Mouse (Mus musculus) urinary bladder, adult 2 months (tissue): Measurements from ENCODE around the gene Nr1i2. TPM values are rescaled to one million over a fixed set of nuclear protein-coding genes. Genes with fewer than 3 reads are reported as not detected.
"Not testable (repeated sequence)": the region's sequence is repeated elsewhere in the genome, so short reads cannot be mapped to it uniquely, and the experiment has no call there.

Experiments used
- DNase-seq: peaks from one replicate; pipeline ENCODE4 v3.0.0; 2022; ENCODE audit warnings: low spot score
- polyA plus RNA-seq: library from polyadenylated mRNA; depleted of rRNA; stranded (reverse); fragments of >200 nt; gene quantifications from 2 replicates; pipeline ENCODE4 v1.2.3, GENCODE M21; 2012; rRNA removed

Gene Nr1i2
- polyA plus RNA-seq: 0.03 TPM in 1 of 2 replicates, not detected in the other

DNA sequence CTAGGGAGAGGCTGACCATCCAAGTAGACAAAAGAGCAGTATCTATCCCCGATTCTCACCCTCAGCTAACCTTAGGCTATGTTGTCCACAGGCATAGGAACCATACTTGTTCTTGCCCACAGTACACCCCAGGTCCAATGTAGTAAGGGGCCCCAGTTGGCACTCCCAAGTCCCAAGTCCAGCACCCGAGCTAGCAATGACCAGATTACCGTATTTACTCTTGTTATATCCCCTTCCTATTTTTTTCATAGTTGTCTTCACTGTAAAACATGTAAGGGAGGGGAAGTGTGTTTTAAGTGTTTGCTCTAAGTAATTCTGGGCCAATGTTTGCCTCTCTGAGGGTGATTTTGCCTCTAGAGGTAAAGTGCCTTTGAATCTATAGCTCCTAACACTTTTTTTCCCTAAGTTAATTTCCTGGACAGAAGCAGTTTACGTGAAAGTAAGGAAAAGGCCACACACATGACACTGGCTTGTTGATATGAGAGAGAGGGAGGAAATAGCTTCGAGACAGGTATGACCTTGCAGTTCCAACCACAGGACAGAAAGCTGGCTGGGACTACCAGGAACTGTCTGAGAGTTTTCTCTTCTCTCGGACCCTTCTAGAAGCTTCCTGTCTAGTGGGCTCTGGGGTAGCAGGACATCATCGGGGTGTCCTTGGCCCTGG lies at the start of gene Nr1i2:
Gene Nr1i2, minus strand, starts transcription at position 140 of the 664 bp plus-strand sequence.
- no peak for DNase-seq

DNA sequence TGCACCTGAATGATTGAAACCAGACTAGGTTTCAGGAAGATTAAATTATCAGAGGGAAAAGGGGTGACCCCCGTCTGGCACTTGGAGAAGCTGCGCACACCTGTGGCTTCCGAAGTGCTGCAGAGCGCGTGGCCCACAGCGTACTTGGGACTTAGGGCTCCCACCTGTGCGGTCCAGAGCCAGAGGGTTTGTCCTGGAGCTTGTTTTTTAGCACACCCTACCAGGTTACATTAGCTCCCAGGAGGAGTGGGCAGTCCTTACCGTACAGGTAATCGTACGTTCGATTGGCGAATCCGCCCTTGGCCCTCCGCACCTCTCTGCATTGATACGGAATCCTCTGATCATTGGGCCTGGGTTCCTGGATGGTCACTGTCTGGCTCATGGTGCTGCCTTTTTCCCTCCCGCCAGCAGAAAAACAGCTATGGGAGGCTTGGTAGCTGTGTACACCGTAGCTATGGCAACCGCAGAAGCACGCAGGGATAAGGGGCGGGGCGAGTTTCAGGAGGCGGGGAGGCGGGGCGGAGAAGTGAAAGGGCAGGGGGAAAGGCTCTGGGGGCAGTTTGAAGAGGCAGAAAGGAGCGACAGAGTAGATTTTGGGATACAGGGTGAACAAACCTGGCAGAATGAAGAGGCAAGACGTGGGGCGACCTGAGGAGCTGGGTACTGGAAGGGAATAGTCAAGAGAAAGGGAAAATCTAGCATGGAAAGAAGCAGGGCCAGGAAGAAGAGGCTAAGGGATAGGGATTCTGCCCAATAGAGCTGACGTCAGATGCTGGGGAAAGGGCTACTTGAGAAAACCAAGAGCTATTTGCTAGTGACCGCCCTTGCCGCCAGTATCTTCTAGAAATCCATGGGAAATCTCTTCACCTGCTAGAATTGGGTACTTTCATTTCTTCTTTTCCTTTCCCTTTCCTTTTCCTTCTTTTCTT lies 47.0 kb upstream of the Nr1i2 start, which contains the start of gene Maats1:
Gene Maats1, minus strand, starts transcription at position 748 of the 929 bp plus-strand sequence.
- no peak for DNase-seq

DNA sequence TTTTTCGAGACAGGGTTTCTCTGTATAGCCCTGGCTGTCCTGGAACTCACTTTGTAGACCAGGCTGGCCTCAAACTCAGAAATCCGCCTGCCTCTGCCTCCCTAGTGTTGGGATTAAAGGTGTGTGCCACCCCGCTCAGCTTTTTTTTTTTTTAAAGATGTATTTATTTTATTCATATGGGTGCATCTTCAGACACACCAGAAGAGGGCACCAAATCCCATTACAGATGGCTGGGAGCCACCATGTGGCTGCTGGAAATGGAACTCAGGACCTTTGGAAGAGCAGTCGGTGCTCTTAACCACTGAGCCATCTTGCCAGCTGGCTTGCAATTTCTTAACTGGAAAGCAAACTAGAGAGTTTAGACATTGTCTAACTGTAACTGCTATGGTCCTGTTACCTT lies 43.5 kb upstream of the Nr1i2 start:
- not testable (repeated sequence) for DNase-seq

DNA sequence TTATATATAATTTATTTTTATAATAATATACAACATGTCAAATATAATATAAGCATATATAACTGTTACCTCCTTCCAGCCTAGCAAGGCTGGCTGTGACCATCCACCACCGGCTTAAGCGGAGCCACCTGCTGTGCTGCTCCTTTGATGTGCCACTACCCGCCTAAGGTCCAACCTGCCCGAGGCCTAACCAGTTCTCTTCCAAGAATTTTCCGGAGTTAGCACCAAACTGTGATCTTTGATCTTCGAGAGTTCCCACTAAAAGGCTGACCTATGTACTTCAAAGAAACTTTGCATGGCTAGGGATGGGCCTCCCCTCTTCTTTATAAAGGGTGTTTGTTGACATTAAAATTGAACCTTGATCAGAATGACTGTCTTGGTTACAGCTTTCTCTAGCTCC lies 39.8 kb upstream of the Nr1i2 start:
- no peak for DNase-seq

DNA sequence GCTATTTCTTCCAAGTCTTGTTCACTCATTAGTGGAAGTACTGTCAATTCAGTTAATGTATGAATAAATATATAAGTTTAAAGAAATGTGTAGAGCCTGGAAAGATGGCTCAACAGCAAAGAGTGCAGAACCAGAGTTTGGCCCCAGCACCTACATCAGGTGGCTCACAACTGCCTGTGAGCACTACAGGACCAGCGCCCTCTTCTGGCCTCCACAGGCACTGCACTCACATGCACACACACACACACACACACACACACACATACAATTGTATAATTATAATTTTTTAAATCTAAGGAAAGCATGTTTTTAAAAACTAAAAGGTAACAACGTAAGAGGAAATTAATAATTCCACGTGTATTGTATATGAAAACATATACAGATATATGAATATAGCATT lies 34.7 kb upstream of the Nr1i2 start:
- no peak for DNase-seq

DNA sequence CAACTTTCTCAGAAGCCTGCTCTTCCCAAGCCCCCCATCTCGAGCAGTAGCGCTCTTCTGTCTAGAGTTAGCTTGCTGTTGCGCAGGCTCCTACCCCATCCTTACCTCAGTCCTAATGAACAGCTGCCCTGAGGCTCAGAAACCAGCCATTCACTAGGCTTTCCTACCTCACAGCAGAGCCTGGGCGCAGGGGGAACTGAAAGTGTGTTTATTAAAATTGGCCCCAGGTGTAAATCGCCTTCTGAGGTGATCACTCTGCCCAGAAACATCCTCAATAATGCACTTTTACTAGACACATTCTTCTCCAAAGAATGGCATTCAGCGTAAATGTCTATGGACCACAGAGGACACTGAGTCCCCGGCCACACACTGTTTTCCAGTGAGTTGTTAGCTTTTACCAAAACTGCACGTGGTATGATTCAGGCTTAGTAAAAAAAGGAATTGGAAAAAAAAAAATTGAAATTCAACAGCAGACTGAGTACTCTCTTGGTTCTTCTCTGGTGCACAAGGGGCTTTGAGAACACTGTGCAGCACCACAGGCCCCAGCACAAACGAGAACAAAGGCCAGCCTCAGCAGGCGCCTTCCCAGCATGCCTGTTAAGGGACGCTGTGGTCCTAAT lies 32.3 kb upstream of the Nr1i2 start:
- no peak for DNase-seq

DNA sequence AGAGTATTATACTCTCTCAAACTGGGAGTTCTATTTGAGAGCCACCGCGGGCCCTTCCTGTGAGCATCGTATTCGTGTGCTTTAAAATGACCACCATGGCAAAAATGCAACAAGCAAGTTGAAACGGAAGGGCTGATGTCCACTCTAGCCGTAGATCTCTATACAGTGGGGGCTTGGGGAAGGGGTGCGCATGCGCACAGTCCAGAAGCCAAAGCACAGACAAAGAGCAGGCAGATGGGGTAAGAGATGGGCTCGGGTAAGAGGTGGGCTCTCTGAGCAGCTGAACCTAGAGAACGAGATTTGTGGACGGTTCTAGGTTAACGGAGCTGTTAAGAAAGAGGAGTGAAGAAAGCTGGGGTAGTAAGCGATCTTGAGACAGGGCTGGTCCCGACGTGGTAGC lies 29.7 kb upstream of the Nr1i2 start:
- DNase-seq: no peak

DNA sequence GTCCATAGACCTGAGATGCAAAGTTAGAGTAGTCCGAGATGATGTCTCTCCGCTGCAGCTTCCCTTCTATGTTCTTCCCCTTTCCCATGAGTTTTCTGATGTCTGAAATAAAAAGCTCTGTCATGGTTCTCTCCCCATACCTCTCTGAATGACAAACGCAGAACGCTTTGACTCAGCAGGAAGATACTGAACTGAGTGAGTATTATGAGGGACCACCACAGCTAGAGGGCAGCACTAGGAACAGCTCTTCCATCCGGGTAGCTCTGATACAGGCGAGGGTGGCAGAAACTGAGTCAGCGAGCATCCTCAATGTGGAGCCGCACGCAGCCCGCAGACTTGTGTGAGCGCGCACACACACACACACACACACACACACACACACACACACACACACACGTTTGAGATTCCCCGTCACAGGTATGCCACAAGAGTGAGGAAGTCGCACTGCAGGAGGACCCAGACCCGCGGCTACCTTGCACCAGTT lies 26.9 kb upstream of the Nr1i2 start:
- no peak for DNase-seq

DNA sequence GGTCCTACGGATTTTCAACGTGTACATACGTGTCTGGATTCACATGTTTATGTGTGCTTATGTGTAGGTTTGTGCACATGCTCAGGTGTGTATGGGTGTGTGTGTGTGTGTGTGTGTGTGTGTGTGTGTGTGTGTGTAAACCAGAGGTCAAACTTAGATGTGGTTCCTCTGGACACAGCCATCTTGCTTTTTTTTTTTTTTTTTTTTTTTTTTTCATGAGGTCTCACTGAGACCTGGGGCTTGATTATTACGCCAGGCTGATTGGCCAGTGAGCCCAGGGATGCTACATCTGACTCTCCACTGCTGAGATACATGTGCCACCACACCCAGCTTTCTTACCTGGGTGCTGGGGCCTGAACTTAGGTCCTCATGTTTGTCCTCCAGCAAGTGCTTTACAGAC lies 24.5 kb upstream of the Nr1i2 start:
- no peak for DNase-seq

DNA sequence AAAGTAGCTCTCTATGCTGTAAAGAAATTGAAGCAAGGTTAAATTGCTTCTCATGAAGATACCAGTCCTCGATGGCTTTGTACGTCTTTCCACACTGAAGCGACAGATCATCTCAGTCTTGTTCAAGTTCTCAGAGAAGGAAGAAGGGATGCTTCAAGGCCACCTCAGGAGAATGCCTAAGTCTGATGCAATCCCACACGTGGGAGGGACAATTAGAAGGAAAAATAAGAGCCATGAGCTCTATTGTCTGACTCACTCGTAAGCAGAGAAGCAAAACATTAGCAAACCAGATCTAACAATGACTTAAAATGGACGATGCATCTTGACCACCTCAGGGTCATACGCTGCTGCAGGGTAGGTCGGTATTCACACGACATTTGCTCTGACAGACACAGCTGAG lies 23.9 kb upstream of the Nr1i2 start:
- DNase-seq: no peak

DNA sequence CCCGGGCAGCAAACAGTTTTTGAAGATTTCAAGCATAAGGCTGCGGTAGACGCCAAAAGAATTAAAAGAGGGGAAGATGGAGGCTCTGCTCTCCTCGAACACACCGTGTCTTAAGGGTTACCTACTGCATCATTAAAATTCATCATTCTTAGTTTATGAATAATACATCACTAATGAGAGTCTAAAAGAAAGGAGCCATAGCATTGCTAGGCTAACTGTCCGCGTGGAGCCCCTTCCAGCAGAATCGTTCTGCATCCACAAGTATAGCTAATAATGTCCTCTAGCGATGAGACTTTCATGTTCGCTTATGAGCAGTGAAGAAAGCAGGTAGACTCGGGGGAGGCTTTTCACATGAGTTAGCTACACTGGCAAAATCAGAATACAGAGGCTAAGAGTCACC lies 13.6 kb upstream of the Nr1i2 start:
- DNase-seq: no peak

DNA sequence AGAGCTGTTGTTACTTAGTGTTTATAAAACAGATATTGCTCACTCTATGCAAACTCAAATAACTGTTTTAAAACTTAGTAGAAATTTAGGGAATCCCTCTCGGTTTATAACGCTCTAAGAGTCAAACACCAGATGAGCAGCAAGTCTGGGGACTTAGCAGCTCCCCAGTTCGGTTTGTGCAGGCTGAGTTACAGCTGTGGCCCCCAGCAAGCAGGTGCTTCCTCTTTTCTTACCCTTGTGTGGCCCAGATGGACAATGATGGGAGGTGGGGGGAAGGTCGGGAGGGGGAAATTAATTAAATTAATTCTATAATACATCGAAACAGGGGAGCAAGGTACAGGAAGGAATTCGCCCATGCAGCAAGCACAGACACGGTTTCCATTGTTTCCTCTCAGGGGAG lies 13.0 kb upstream of the Nr1i2 start:
- DNase-seq: no peak

DNA sequence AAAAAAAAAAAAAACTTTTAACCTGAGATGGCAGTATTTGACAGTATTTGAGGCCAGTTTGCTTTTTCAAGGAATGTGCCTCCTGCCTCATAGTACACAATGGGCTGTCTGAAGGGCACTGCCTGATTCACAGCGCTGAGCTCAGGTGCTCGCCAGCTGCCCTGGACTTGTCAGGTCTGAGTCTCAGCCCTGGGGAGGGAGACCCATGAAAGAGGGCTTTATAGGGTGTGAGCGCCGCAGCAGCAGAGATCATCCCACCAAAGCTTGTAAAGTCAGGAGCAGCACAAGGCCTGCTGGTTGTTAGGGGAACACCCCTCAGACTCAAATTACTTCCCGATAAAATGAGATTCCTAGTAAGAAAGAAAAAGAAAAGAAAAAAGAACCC lies 12.6 kb upstream of the Nr1i2 start:
- no peak for DNase-seq

DNA sequence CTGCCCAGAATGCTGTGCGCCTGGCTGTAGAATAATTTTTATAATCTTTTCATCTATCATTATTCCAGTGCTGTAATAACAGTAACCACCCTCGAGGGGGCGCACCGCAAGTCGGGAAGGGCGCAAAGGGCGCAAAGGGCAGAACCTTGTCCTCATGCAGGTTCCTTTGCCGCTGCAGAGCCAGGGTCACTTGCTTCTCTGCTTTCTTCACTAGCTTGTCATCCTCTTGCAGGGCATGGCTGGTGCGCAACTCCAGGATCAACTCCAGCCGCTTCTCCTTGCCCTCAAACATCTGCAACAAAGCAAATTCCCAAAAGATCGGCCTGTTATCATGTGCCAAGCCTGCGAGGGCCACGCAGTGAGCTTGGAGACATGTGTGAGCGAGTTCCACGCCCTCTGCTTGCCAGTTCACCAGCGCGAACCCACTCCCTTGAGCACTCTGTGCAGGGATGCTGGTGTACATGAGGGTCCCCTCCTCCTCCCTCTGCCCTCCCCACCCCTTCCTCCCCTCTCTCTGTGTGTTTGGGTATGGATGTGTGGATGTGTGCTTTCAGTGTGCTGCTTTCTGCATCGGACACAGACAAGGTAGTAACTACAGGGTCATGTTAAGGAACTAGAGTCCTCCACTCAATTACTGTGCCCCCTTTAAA lies 12.1 kb upstream of the Nr1i2 start:
- no peak for DNase-seq

DNA sequence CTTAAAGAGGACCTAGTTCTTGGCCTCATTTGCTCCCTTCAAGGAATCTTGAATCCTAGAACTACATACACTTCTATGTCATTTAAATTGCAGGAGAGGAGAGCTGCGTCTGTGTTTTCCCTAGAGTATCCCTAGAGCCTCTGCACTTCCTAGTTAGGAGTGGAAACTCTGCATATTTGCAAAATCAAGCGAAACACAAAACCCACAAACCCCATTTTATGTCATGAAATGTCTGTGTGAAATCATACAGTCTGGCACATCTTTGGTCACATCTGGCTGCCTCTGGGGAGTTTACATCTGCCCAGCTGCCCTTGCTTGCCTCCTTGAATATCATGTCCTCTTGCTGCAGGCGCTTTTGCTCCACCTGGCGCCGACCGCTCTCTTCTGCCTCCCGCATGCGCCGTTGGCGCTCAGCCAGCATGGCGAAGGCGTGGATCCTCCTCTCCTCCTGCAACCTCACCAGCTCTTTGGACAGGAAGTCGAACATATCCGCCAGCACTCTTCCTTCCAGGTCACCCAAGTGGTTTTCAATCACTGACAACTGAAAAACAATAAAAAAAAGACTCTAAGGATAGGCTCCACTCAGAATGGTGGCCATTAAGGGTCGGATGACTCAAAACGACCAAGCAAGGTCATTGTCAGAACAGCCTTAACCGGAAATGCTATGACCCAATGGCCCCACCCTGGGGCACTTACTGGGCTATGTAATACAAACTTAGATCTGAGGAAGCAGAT lies 10.0 kb upstream of the Nr1i2 start:
- DNase-seq: no peak

DNA sequence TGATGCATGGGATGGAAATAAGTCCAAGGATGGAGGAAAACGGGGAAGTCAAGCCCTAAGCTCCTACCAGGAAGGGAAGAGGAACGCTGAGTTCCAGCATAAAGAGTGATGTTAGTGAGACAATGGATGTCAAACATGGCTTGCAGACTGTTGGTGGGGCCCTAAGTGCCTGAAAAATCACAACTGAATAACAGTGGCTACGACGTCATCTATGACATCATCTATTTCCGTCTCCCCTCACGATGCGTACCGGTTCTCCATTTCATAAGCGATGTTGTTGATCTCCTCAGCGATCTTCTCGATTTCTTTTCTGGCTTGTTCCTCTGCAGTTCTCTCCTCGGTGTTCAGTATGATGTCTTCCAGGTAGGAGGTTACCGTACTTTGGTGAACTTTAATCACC lies 7.7 kb upstream of the Nr1i2 start:
- DNase-seq: no peak

DNA sequence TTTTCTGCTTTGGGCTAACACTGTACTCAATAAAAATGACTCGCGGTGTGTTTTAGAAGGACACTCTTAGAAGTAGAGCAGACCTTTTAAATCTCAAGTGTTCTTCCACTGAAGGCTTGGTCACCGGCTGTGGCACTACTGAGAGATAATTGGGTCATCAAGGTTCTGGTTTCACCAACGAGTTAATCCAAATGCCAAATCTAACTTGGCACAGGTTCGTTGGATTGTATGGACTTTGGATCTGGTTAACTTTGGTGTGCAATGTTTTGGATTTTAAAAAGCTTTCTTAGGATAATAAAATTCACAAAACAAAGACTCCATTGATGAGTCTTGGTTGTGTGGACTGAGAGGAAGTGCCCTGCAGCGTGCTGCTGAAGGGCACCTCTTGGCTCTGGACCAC lies 3.8 kb upstream of the Nr1i2 start:
- DNase-seq: no peak

DNA sequence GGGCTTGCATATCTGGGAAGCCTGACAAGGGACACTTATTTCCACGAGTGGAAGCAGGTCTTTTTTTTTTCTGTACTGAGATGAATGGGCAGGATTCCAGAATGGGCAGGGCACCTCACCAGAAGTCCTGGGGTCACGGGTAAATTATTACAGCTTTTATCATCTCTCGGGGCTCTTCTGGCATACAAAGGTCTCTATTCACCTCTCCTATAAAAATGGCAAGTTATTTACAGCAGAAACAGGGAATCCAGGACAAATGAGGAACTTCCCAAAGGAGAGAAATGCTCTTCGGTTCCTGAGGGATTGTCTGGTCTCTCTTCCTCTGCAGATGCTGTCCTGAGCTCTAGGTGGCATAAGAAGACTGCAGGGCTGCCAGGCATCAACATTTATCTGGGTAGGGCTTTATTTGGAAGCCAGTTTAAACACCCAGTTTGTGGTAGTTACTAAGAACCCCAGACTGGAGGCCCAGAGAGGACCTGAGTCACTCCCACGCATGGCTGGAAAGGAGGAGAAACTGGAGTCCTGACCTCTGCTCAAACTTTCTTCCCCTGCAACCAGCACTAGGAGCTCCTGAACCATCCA lies 816 bp upstream of the Nr1i2 start:
- DNase-seq: no peak

DNA sequence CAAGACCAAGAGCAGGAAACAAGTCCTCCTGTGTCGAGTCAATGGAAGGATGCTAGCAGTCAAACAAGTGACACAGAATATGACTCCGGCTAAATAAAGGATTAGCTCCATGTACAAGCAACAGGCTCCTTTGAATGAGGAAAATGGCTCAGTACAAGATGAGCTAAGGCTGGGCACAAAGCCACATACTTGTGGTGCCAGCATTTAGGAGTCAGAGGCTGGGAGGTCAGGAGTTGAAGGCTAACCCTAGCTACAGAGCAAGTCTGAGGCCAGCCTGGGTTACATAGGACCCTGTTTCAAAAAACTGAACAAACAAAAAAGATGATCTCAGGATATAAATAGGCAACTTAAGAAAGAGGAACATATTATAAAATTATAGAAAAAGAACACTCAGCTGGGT lies 4.5 kb downstream of the Nr1i2 start:
- DNase-seq: no peak

DNA sequence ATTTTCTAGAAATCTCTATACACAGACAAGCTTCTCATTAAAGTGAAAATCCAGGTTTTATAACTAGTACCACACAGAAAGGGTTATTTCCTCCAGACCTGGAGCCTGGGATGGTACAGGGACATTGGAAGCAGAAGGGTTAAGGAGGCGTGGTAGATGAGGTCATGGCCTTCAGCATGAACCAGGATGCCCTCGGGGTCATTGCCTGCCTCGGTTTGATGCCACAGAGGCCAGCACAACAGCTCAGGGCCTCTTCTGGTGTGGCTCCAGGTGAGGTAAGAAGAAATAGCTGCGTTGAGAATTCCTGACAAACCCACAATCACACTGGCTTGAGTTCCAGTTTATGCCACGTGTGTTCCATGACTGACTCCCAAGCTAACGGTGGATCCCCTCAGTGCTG lies 5.8 kb downstream of the Nr1i2 start:
- no peak for DNase-seq

DNA sequence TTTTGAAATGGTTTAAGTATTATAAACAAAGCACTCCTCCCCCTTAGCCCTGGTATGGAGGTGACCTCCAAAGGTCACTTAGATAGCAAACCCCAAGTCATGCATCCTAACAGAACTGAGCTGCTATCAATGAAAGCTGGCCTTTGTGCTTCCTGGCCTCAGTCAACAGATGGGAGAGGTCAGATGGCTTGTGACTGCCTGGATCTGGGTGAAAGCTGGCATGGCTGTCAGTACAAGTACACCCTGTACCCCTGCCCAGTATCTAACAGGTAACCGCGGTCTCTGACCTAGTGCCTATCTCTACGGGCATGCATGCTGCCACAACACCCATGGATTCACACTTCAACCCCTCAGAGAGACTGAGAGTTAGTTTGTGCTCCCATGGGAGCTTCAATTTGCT lies 6.9 kb downstream of the Nr1i2 start:
- DNase-seq: no peak
